Mouse (Mus musculus) gastrocnemius, adult 18-20 months (tissue): ENCODE data around the gene Ndufv1. TPM values are rescaled to one million over a fixed set of nuclear protein-coding genes. Genes with fewer than 3 reads are reported as not detected.
A peak's percentile ranks its signal among the peaks of the same experiment; 100 is the strongest.
"Not testable (repeated sequence)": the region's sequence is repeated elsewhere in the genome, so short reads cannot be mapped to it uniquely, and the experiment has no call there.

Experiments
- DNase-seq: peaks from one replicate; pipeline ENCODE4 v3.0.0; 2021; ENCODE audit warnings: low spot score
- total RNA-seq, 2 experiments: library from RNA; stranded (reverse); gene quantifications; 2 replicates each; pipeline ENCODE4 v1.2.3; 2021

The Ndufv1 gene
- total RNA-seq, 2 experiments from 2014 or later: 423 to 466 TPM

DNA sequence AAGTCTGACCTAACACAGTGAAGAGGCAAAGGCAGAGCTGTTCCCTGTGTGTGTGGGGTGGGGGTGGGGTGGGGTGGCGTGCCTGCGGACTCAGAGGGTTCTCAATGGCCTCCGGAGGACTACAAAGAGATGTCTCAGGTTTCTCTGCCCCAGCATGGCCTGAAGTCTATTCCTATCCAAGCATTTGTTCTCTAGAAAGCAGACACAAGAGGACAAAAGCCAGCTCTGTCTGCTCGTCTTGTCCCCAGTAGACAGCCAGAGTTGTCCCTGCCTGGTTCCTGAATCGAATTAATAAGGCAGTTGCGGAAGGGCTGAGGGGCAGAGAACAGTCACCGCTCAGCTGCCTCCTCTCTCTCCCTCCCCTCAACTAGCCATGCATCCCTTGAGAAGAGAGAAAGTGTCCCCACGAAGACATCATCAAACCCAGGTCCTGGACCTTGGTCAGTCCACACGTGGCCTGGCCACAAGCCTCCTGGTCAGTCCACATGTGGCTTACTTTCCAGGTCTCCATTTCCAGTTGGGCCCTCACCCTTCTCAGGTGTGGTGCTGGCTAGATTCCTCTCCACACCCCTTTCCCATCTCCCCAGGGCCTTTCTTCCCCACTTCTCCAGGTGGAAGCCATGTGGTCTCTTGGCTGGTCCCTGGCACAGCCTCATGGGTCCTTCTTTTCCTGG lies 28.9 kb downstream of the Ndufv1 start:
- DNase-seq: no peak

DNA sequence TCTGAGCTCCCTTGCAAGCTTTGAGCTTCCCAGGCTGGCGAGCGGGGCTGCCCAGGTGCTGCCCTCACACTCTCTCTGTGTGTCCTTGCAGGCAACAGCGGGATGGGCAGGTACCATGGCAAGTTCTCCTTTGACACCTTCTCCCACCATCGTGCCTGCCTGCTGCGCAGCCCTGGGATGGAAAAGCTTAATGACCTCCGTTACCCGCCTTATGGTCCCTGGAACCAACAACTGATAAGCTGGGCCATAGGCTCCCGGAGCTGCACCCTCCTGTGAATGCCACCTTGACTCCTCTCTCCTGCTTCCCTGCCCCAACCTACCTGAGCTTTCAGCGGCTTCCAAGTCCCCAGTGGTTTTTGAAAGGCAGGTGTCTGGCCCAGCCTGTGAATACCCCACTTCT lies 31.7 kb downstream of the Ndufv1 start:
- no peak for DNase-seq

DNA sequence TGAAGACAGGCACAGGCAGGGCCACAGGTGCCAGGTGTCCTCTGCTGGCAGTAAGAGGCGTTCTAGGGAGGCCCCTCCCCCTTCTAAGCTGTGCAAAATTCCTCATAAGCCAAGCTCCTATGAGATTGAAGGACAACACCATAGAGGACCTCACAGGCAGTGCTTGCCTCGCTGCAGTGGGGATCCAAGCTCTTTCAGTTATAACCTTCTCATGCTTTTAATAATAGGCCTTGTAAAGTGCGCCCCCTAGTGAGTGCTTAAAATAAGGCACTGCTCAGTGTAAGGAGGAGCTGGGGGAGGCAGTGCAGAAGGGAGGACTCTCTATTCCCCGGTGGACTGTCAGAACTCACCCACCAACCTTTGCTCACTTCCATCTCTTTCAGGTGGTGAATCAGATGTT lies 32.3 kb downstream of the Ndufv1 start:
- peak; percentile 87 for DNase-seq

DNA sequence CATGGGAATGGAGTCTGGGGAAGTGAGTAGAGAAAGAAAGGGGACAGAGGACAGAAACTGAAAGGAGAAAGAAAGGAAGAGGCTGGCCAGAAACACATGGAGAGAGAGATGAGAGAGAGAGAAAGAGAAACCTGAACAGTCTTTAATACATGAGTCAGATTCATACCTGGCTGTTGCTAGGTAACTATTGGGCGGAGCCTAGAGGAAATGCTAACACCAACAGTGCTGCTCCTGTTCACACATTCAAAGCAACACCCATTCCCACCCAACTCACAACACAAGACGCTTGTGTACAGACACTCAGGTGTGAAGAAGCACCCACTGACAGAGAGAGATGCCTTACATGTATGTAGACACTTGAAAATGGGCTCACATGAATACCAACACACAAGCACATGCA lies 36.7 kb downstream of the Ndufv1 start:
- DNase-seq: no peak

DNA sequence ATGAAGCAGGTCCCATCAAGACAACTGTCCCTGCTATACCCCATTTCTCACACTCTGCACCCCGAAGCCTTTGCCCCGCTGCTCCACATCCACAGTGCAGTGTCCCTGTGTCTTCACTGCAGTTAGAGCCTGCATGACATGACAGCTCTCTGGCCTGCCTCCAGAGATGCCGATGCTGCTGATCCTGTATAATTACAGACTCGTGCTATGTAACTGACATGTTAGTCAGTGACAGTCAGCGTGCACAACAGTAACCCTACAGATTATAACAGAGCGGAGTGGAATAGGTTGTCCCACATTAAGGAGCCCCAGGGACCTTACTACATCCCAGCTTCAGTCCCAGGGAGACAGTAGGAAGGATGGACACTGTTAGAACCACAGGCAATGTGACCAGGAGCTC lies 38.0 kb downstream of the Ndufv1 start:
- DNase-seq: not testable (repeated sequence)

DNA sequence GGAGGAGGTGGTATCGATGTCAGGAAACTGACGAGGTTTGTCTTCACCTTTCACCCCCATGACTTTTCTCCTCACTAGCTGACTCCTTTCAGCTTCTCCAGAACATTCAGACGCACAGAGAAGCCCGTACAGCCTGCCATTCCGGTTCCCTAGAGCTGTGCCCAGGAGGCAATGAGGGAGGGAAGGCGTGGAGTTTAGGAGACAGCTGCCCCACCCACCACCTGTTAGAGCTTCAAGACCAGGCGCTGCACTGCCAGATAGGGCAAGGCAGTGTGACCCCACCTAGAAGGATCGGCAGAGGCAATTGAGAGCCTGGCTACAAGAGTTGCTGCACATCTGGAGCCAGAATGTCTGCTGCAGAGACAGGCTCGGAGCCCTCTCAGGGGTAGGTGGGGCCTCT lies 40.4 kb downstream of the Ndufv1 start, which contains the start of gene Aldh3b2:
Aldh3b2 (plus strand) TSS at position 100 of the 400 bp plus-strand sequence.
- DNase-seq: no peak

DNA sequence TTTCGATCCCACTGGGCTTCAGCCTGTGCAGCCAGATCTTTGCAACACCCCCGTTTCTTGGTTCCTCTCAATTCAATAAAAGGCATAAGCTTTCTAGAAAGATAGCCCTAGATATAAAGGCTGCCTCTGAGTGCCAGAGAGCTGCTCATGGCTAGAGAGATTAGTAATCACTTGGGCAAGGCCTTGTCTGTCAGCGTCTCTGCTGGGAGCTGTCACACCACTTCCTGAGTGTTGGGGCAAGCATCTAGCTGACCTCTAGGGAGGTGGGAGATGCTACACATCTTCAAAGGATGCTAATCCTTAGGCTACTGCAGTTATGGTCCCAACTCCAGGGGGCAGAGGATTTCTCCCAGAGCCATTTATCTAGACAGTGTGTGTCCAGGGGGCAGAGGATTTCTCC lies 45.3 kb downstream of the Ndufv1 start:
- no peak for DNase-seq

DNA sequence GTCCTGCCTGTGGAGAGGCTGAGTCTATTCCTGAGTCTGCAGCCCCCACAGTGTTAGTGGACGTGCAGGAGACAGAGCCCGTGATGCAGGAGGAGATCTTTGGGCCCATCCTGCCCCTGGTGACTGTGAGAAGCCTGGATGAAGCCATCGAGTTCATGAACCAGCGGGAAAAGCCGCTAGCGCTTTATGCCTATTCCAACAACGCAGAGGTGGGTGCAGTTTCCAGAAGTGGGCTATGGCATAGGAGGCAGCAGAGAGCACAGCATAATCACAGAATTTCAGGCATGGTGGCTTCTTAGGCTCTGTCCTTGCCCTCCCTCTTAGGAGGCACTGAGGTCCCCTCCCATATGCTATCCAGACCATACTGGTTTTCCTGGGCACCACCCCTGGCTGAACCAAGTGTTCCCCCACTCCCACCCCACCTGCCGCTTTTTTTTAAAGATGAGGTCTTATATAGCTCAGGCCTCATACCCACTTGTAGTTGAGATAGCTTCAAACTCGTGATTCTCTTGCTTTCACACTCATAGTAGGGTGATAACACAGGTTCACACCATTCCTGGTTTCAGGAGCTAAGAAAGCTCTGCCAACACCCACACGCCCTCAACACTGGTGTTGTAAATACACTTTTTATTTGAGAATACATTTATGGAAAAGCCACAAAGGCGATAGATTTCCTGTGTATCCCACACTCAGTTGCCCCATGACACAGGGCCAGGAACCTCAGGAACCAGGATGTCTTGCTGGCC lies 46.1 kb downstream of the Ndufv1 start:
- no peak for DNase-seq

DNA sequence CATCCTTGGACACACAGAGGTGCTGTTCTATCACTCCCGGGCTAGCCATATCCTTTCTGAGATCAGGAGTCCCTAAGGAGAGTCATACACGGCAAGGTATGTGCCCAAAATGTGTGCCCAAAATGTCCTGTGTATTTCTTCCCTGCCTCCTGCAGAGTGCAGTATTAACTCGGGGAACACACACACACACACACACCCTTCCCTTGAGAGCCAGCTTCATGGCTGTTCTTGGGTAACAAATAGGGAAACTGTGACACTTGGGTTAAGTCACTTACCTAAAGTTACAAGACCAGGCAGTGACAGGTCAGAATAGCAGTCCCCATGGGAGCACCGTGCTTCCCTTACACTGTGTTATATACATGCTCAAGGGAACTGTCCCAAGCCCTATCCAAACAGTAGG lies 48.6 kb downstream of the Ndufv1 start:
- no peak for DNase-seq

DNA sequence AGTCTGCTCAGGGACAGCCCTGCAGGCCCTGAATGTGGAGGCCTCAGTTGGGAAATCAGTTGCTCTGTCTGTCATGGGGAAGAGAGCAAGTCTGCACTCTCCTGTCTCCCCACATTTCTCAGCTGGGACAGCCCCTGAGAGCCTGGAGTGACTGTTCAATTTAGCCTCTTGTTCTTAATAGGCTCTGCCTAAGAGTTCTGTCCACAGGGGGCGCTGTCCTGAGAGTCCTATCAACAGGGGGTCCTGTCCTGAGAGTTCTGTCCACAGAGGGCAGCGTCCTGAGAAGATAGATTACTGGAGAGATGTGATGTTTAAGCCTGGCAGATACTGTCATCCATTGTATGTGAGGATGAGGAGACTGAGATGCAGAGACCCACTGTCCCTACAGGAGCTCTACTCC lies 50.1 kb downstream of the Ndufv1 start:
- no peak for DNase-seq

DNA sequence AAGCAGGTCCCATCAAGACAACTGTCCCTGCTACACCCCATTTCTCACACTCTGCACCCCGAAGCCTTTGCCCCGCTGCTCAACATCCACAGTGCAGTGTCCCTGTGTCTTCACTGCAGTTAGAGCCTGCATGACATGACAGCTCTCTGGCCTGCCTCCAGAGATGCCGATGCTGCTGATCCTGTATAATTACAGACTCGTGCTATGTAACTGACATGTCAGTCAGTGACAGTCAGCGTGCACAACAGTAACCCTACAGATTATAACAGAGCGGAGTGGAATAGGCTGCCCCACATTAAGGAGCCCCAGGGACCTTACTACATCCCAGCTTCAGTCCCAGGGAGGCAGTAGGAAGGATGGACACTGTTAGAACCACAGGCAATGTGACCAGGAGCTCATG lies 50.8 kb downstream of the Ndufv1 start:
- not testable (repeated sequence) for DNase-seq

DNA sequence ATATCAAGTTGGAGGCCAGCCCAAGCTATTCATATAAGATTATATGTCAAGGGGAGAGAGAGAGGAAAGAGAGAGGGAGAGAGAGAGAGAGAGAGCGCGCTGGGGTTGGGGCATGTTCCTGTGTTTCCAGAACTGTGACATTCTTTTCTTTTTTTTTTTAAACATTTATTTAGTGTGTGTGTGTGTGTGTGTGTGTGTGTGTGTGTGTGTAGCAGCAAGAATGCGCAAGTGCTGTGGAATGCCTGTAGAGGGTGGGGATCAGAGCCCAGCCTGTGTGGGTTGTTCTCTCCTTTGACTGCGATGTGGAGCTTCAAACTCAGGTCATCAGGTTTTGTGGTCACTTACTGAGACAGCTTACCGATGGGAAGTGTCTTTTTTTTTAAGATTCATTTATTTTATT lies 52.4 kb downstream of the Ndufv1 start:
- DNase-seq: no peak

DNA sequence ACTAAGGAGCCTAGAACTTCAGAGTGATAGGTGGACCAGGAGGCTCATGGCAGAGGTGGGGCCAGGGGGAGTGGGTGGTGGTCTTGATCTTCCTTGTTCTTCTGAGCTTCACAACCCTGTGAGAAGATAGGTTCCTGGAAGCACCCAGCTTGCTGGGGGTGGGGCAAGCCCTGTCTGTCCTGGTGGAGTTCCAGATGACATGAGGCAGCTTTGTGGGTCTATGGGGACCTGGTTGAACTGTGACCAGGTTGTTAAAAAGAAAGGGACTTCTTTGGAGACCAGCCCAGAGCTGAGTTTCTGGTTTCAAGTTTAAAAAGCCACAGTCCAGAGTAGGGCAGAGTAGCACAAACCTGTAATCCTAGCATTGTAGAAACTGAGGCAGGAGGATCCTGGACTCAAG lies 53.6 kb downstream of the Ndufv1 start:
- no peak for DNase-seq

DNA sequence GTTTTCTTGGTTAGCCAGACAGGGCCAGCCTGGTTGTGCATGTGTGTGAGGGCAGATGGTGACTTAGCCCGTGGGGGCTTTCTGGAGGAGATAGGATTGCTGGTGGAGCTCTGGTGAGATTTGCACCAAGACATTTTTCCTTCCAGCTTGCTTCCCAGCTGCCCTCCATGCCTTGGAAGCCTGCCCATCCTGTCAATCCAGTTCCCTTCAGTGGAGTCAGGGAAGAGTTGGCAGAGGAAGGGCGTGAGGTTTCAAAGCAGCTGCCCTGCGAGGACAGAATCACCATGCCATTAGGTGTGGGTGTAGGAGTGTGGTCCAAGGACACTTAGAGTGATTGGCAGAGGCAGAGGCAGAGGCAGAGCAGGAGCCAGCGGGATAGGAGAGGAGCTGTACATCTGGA lies 54.1 kb downstream of the Ndufv1 start, which contains the start of gene Aldh3b3:
Aldh3b3 (plus strand) TSS at position 176 of the 400 bp plus-strand sequence.
- no peak for DNase-seq

Other genes starting within 250 kb of the Ndufv1 start
- 10 to 100 TPM; 19.1 to 19.6 TPM for gene Kmt5b, start 245.4 kb downstream of the Ndufv1 start, total RNA-seq
- 1 to 10 TPM; 1.4 to 3.0 TPM for gene Chka, start 161.0 kb downstream of the Ndufv1 start, total RNA-seq
- gene Tcirg1, start 105.7 kb downstream of the Ndufv1 start, total RNA-seq: 1 to 10 TPM; 2.5 to 4.0 TPM
- 100 to 1,000 TPM; 257 to 270 TPM for gene Ndufs8, start 100.0 kb downstream of the Ndufv1 start, total RNA-seq
- gene Aldh3b1, start 83.0 kb downstream of the Ndufv1 start, total RNA-seq: under 1 TPM; 0.62 to 0.83 TPM
- gene Unc93b1, start 77.6 kb downstream of the Ndufv1 start, total RNA-seq: 1 to 10 TPM; 3.2 to 5.8 TPM
- not detected for gene Aldh3b3, start 54.2 kb downstream of the Ndufv1 start, total RNA-seq
- under 1 TPM; 0.14 to 0.26 TPM for gene Aldh3b2, start 40.5 kb downstream of the Ndufv1 start, total RNA-seq
- 1 to 10 TPM; 1.3 to 2.0 TPM for gene Acy3, start 26.2 kb downstream of the Ndufv1 start, total RNA-seq
- gene Tbx10, start 20.1 kb downstream of the Ndufv1 start, total RNA-seq: not detected
- 10 to 100 TPM; 23.8 to 30.1 TPM for gene Nudt8, start 12.2 kb downstream of the Ndufv1 start, total RNA-seq
- gene Gm49405, start 12.2 kb downstream of the Ndufv1 start, total RNA-seq: under 1 TPM; 0.14 to 0.40 TPM
- gene Doc2g, start 9.5 kb downstream of the Ndufv1 start, total RNA-seq: under 1 TPM; 0.82 to 1.00 TPM
- gene Gstp1, start 25.2 kb upstream of the Ndufv1 start, total RNA-seq: 100 to 1,000 TPM; 480 to 487 TPM
- 100 to 1,000 TPM; 206 to 226 TPM for gene Gstp2, start 33.2 kb upstream of the Ndufv1 start, total RNA-seq
- not detected for gene Gstp3, start 46.8 kb upstream of the Ndufv1 start, total RNA-seq
- gene Cabp2, start 68.8 kb upstream of the Ndufv1 start, total RNA-seq: not detected
- gene Cdk2ap2, start 84.4 kb upstream of the Ndufv1 start, total RNA-seq: 10 to 100 TPM; 18.7 to 19.9 TPM
- 1 to 10 TPM; 2.0 to 3.7 TPM for gene Pitpnm1, start 87.2 kb upstream of the Ndufv1 start, total RNA-seq
- gene Aip, start 113.1 kb upstream of the Ndufv1 start, total RNA-seq: 10 to 100 TPM; 82.2 to 84.7 TPM
- gene Gpr152, start 127.0 kb upstream of the Ndufv1 start, total RNA-seq: not detected
- gene Cabp4, start 131.2 kb upstream of the Ndufv1 start, total RNA-seq: not detected
- gene Coro1b, start 135.8 kb upstream of the Ndufv1 start, total RNA-seq: 10 to 100 TPM; 11.9 to 13.4 TPM
- not detected for gene Ptprcap, start 140.8 kb upstream of the Ndufv1 start, total RNA-seq
- gene Rps6kb2, start 150.5 kb upstream of the Ndufv1 start, total RNA-seq: 10 to 100 TPM; 24.8 to 25.9 TPM
- gene Carns1, start 162.7 kb upstream of the Ndufv1 start, total RNA-seq: 10 to 100 TPM; 21.8 to 30.3 TPM
- gene Tbc1d10c, start 178.5 kb upstream of the Ndufv1 start, total RNA-seq: 1 to 10 TPM; 5.5 to 5.9 TPM
- 100 to 1,000 TPM; 200 to 201 TPM for gene Ppp1ca, start 179.3 kb upstream of the Ndufv1 start, total RNA-seq
- 1 to 10 TPM; 2.6 to 2.8 TPM for gene Rad9a, start 188.9 kb upstream of the Ndufv1 start, total RNA-seq
- under 1 TPM; 0.34 to 0.47 TPM for gene Clcf1, start 201.4 kb upstream of the Ndufv1 start, total RNA-seq
- gene AC109138.7, start 201.6 kb upstream of the Ndufv1 start, total RNA-seq: not detected
- gene Pold4, start 219.1 kb upstream of the Ndufv1 start, total RNA-seq: 10 to 100 TPM; 16.3 to 17.8 TPM